Mouse (Mus musculus) layer of hippocampus, adult 2 months (tissue): ENCODE measurements at regions not wholly inside any gene's neighbourhood (a gene's known extent, or its start where the extent isn't known, plus 50 kb on each side); places are given as distances from the start of the nearest gene placed in this dataset.

Experiments used
- DNase-seq, 2 experiments: peaks; one replicate each; pipeline ENCODE4 v3.0.0; 2022; ENCODE audit warnings: low spot score in 2 of 2
- H3K27ac ChIP-seq: fragments of 200-600 bp; 2 replicates; pipeline ENCODE4 v1.8.1; 2022
- H3K4me3 ChIP-seq: fragments of 200-600 bp; 2 replicates; pipeline ENCODE4 v1.8.1; 2022; ENCODE audit warnings: mild to moderate bottlenecking
- CTCF ChIP-seq: fragments of 200-600 bp; conservative IDR thresholded peaks from 2 replicates; pipeline ENCODE4 v1.8.1; 2022; ENCODE audit warnings: antibody characterized with exemption, mild to moderate bottlenecking, moderate library complexity

DNA sequence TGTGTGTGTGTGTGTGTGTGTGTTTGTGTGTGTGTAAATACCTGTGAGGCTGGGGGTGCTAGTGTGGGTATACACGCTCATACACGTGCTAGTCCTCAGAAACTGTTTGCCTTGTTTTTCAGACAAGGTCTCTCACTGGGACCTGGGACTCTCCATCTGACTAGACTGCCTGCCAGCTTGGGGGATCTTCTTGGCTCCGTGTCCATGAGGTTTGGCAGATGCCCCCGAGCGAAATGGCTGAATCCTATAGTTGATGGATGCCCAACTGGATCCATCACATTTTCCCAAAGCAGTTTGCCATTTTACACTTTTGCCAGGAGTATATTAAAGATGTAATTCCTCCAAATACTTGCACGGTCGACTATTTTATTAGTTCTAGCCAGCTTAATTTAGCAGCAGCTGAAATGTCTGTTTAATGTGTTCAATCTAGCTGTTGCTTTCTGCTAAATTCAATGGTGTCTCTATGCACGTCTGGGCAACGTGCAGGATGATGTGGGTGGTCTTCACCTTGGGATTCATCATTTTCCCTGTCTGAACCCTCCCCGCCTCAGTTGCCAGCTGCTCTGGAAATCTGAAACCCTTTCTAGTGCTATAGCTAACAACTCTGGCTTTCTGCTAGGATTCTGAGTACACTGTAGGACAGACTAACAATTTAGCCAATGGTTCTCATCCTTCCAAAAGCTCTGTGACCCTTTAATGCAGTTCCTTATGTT, 213.3 kb upstream of the Lrig3 start:
- DNase-seq: peak in 1 of 2 experiments; percentile 5
- no peak overlapping the region for H3K27ac ChIP-seq
- TF ChIP-seq CTCF: no peak

DNA sequence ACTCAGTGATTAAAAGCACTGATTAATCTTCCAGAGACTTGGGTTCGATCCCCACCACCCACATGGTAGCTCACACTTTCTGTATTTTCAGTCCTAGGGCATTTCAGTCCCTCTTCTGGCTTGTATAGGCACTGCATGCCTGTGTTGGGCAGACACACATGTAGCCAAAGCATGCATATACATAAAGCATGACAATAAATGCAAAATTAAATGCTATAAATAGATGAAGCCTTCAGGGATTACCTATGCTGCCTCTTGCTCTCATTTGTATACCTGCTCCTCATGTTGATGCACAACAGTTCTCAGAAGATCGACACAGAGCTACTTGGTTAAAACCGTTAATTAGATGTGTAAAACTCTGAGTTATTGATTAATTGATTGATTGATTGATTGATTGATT, 206.8 kb upstream of the Lrig3 start:
- DNase-seq: no peak
- peak; percentile 37 for TF ChIP-seq CTCF

More for the DNA sequence above, 213.3 kb upstream of the Lrig3 start:
- no peak overlapping the region for H3K4me3 ChIP-seq

GRCm38 (mm10) chr10:125762367-125763068, 203.4 kb upstream of the Lrig3 start:
- Histone ChIP-seq H3K27ac (no peak overlapping the region), H3K4me3 (no peak overlapping the region)
- DNase-seq: no peak
- no peak for TF ChIP-seq CTCF

More for the DNA sequence above, 206.8 kb upstream of the Lrig3 start:
- Histone ChIP-seq H3K27ac (no peak overlapping the region), H3K4me3 (no peak overlapping the region)

GRCm38 (mm10) chr10:125764402-125765102, 201.4 kb upstream of the Lrig3 start:
- Histone ChIP-seq H3K27ac (no peak overlapping the region), H3K4me3 (no peak overlapping the region)
- TF ChIP-seq CTCF: peak; percentile 76
- DNase-seq: peak in 1 of 2 experiments; percentile 33

DNA sequence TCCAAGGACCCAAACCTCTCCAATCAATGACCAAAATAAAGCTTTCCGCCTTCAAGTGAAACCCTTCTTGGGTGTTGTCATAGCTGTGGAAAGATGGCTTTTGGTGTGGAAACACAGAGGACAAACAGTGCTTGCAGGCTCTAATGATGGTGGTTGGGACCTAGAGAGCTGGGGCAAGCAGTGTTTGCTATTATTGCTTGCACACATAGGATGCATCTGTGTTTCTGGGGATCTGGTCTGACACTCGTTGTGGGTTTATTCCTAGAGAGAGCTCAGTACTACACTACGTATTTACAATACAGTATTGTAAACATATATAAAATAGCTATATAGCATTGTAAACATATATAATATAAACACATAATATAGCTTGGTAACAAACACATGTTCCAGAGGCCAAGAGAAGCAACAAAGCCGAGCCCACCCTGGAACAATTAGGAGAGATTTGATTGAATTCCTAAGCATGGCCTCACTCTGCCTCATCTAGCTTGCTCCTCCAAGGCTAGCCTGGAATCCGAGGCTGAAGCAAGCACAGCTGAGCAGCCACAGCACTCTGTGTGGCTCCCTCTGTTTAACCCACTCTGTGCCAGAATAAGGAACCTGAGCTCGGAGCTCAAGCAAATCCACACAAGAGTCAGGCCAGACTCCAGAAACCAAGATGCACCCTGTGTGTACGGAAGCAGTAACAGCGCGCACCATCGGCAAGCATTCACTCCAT, 200.7 kb upstream of the Lrig3 start:
- no peak overlapping the region for H3K27ac ChIP-seq
- TF ChIP-seq CTCF: no peak
- no peak for DNase-seq
- H3K4me3 ChIP-seq: no peak overlapping the region

- H3K4me3 ChIP-seq: no peak overlapping the region
- no peak overlapping the region for H3K27ac ChIP-seq
- DNase-seq: no peak
- no peak for TF ChIP-seq CTCF
These were observed 197.7 kb upstream of the Lrig3 start for GRCm38 (mm10) chr10:125768281-125768680.

DNA sequence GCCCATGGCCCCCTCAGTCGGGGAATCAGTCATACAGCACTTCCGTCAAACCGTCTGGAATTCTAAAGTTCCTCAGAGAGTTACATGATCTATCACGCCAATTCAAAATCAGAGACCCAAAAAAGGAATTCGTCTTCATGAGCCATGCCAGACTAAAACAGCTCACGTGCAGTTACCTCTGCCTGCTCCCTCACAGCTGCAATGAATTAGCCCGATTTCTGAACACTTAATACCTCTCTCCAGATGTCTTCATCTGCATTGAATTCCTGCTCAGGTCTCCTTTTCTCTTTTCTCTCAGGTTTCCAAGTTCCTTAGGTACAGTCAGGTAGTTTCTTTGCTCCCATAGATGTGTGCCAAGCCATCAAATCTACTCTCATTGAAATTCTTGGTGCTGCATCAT, 192.4 kb upstream of the Lrig3 start:
- Histone ChIP-seq H3K4me3 (no peak overlapping the region), H3K27ac (no peak overlapping the region)
- TF ChIP-seq CTCF: no peak
- DNase-seq: no peak

GRCm38 (mm10) chr10:125782486-125782885, 183.5 kb upstream of the Lrig3 start:
- no peak for DNase-seq
- Histone ChIP-seq H3K4me3 (no peak overlapping the region), H3K27ac (no peak overlapping the region)
- no peak for TF ChIP-seq CTCF

DNA sequence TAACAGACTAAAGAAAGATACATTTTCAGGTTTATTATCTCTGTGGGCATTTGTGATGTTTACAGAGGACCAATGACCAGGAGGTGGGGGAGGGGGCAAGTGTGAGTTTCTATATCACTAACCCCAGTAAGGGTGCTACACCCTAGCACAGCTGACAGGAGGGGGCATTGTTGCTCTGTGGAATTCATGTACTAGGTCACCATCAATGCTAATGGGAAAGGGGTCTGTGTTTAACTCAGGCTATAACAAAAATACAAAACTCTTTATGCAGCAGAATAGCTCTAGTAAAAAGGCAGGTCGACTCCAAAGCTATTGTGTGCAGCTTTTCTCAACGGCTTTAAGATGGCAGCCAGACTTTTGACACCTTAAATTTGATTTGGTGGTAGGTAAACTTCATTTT, 181.1 kb upstream of the Lrig3 start:
- peak; percentile 71 for TF ChIP-seq CTCF
- Histone ChIP-seq H3K27ac (no peak overlapping the region), H3K4me3 (no peak overlapping the region)
- DNase-seq: peak in 1 of 2 experiments; percentile 37

GRCm38 (mm10) chr10:125785448-125786196, 180.3 kb upstream of the Lrig3 start:
- Histone ChIP-seq H3K27ac (no peak overlapping the region), H3K4me3 (no peak overlapping the region)
- DNase-seq: no peak
- no peak for TF ChIP-seq CTCF

- no peak for TF ChIP-seq CTCF
- Histone ChIP-seq H3K27ac (no peak overlapping the region; the same call in 1 of the 2 replicates), H3K4me3 (peak overlapping the region; percentile 50)
- no peak for DNase-seq
These were observed 179.6 kb upstream of the Lrig3 start for GRCm38 (mm10) chr10:125786197-125786879.
